Mouse (Mus musculus): ENCODE measurements around the gene Zfp719.

The Zfp719 gene

DNA sequence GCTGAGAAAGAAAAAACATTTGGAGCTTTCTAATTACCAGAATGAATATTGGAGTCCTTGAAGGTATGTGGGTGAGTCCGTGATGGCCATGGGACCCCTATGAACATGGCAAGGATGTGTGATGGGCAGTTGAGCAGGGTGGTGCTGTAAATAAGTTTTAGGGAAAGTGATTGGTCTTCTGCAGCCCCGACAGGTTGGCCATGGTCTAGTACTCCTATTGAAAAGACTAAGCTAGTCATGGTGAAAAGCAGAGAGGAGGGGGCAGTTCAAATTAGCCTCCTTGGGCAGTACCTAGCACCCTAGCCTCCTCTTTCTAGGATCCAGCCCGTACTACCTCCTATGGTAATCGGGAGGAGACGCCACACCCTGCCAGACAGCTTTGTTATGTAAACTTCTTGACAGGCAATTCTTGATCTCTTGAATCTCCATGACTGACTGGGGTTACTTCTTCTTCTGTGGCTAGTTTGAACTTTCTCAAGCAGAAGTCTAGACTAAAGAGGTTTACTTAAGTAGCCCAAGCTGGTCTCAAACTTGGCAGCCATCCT, 28.4 kb downstream of the Zfp719 start:
- no peak for DNase-seq (ENCODE audit: low read depth)

DNA sequence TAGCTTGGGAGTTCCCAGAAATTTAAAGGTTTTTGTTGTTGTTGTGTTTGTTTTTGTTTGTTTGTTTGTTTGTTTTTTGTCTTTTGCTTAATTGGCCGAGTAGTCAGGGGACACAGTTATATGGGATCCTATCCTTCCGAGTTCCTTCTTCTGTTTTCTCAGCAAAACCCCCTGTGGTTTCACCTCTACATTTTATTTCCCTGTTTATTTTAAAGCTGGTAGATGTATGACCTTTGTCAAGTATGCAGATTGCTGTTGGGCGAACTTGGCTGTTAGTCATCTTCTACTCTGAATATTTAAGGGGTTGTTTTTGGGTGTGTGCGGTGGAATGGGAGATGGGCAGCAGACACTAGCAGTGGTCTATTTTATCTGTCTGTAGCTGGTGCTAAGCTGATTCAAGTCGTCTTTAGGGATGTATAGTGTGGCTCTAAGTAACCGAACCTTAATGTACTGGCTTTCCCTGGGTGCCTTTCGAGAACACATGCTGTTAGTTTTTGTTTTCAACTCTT, 29.0 kb downstream of the Zfp719 start:
- DNase-seq (ENCODE audit: low read depth) = no peak

DNA sequence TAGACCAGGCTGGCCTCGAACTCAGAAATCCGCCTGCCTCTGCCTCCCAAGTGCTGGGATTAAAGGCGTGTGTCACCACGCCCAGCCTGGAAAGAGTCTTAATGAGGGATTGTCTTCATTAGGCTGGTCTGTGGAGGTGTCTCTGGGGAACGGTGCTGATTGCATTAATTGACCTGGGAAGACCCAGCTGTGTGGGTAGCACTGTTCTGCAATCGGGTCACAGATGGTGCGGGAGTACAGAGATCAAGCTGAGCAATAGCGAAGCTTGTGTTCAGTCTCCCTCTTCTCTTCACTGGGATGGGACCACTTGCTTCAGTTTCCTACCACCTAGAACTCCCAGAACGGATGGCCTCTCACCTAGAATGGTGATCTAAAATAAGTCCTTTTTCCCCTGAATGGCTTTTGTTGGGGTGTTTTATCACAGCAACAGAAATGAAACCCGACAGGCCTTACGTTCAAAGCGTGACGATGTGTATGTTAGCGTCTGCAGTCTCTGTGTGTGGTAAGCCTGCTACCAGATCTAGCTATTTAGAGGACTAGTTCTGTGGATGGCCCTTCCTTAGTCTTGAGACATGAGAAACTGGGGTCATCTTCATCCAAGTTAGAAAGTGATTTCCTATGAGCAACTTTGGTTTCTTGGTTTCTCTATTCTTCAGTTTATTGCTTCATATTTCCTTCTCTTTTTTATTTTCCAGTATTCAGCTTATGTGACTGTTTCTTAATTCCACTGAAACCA, 34.6 kb downstream of the Zfp719 start:
- no peak for DNase-seq (ENCODE audit: low read depth)

DNA sequence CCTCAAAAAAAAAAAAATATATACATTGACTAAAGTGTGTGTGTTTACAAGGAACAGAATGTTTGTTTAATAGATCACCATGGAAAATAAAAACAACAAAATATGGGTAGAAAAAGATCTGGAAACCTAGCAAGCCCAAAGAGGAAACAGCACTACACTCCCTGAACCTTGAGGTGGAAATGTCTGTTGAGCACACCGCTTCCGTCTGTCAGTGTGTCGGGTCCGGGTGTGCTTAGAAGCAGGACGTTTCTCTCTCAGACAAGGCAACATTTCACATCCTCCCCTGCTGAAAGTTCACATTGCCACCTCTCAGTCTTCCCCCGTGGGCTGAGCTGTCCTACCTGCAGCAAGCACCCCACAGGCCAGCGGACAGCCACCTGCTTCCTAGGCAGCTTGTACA, 43.5 kb downstream of the Zfp719 start:
- no peak for DNase-seq (ENCODE audit: low read depth)

DNA sequence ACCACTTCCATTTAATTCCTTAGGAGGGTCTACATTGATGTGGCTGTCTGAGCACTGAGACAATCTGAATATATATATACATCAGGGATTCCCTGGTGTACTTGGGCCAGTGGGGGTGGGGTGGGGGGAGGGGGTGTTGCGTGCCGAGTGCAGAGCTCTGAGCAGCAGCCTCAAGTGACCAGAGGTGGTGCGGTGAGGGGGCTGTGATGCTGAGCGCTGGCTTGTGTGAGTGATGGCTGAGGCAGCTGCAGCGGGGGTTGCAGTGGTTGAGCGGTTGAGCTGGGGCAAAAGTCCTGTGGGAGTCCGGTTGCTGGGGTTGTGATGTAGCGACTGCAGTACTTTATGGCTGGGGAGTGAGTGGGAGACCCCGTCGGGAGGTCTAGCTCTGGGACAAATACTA, 44.4 kb downstream of the Zfp719 start:
- DNase-seq (ENCODE audit: low read depth) = no peak

DNA sequence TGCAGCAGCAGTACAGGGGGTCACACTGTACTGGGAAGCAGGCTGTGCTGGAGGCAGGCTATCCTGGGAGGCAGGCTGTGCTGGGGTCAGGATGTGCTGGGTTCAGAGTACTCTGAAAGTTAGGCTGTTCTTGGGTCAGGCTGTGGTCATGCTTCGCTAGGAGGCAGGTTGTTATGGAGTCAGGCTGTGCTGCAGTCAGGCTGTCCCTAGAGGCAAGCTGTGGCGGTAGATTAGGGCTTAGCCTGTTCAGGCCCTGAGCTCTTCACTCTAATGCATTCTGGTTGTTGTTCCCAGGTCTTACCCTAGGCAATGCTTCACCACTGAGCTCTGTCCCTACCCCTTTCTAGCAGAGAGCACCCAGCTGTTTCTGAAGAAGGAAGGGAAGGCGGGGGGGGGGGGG, 45.7 kb downstream of the Zfp719 start:
- no peak for DNase-seq (ENCODE audit: low read depth)

DNA sequence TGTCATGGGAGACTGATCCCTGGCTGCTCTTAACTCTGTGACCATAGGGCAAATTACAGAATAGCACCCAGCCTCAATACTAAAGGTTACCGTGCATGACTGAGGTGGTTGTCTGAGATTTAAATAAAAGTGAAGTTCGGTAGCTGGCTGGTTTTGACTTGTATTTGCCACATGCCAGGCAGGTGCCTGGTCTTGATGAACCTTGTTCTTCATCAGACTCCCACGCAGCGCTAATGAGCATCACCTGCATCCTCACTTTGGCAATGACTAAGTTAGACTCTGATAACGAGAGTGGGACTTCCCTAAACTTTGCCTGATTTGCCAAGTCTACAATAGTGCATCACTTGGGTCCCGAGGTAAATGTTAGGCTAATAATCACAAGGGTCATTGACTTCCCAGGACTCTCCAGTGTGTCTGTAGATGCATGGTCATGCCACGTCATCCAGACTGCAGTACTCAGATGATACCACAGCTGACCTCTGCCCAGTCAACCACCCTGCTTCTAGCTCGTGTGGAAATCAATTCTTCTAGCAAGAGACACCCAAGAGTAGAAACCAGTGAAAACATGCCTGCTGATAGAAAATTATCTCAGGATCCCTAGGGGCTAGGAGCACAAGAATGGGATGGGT, 46.5 kb downstream of the Zfp719 start:
- DNase-seq (ENCODE audit: low read depth) = no peak

DNA sequence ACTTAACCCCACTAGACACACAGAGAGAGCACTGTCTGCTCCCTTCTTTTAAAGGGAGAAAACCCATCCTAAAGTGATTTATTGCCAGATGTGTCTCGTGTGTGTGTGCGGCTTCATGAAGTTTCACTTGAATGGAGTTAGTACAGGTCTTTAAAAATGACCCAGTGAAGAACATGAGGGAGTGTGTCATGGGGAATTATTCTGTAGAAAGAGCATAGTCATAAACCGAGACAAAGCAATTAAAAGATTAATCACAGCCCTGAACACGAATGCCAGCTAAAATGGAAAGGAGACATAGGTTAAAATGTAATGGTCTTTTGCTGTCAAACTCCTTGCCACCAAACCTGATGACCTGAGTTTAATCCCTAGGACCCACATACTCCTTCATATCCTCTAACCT, 54.5 kb downstream of the Zfp719 start:
- no peak for DNase-seq (ENCODE audit: low read depth)

DNA sequence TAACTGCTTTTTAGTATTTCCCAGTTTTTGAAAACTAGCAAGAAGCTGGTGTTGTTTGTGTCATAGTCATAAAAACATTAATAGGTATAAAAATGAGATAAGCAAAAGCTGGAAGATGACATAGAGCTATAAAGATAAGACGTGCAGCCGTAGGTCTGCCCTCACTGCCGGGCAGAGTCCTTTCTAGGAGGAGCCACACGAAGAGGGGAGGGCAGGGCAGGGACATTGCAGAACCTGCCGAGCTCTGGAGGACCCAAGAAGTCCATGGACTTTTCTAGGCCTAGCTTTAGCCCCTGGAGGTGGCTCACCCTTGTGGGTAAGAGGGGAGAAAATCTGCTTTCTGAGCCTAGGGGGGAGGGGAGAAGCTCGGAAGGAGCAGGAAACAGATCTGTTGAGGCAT, 55.1 kb downstream of the Zfp719 start, which contains the start of gene Ceacam18:
Gene Ceacam18 (plus strand): TSS at position 208 of the 400 bp plus-strand sequence.
- DNase-seq (ENCODE audit: low read depth) = no peak

DNA sequence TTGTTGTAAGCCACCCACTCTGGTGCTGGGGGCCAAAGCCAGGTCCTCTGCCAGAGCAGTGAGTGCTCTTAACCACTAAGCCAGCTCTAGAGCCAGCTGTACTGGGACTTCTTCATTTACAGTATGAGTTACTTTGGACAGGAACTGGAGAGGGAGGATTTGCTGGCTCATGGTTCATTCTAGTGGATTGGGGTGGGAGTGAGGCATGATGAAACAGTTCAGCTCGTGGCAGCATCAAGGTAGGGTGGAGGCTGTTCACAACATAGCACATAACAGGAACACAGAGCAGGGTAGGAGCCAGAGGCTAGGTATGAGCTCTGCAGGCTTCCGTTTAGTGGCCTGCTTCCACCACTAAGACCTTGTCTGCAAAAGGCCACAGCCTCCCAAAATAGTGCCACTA, 56.8 kb downstream of the Zfp719 start:
- DNase-seq (ENCODE audit: low read depth) = no peak

DNA sequence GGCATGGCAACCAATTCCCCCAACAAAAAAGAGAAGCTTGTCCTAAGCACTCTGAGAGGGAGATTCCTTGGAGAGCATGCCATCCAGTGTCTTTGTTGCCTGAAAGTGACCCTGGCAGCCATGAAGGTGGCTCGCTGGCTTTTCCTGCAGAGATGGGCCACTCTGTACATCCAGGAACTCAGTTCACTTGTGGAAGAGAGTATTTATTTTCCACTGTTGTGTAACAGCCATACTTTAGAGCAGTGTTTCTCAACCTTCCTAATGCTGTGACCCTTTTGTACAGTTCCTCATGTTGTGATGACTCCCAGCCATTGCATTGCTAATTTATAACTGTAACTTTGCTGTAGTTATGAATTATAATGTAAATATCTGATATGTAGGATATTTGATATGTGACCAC, 57.7 kb downstream of the Zfp719 start:
- no peak for DNase-seq (ENCODE audit: low read depth)

DNA sequence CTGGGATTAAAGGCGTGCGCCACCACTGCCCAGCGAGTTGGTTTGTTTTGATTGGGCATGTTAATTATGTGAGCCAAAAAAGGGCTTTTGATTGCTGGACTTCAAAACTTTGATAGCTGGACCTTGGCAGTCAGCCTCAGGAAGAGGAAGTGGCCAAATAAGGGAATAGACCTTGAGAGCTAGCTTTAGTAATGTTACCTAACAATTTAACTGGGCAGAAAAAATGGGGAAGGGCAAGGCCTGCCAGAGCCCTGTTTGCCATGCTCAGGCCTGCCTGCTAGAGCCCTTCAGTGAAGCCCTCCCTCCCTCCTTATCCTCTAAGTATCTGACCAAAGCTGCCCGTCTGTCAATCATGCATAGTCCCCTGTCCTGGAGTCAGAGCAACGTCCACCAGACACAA, 63.2 kb downstream of the Zfp719 start:
- no peak for DNase-seq (ENCODE audit: low read depth)
